Mouse (Mus musculus): ENCODE results near the gene Tmem245. TPM values are rescaled to one million over a fixed set of nuclear protein-coding genes. Genes with fewer than 3 reads are reported as not detected.

The Tmem245 gene
- polyA plus RNA-seq, 1 experiment from 2014 or later: 6.4 TPM

GRCm38 (mm10) chr4:56965586-56966179 lies 18.4 kb upstream of the Tmem245 start:
- TF ChIP-seq CTCF (IDR thresholded peaks at IDR 0.05; ENCODE audit: low read depth): no peak
- H3K27me3 ChIP-seq (ENCODE audit: insufficient read depth, low read length): no peaks in the 10 kb centered on the region
- H3K27ac ChIP-seq: no peak overlapping the region
- no peak overlapping the region for H3K4me3 ChIP-seq (replicated peaks; ENCODE audit: low read depth, low read length)
- no peaks in the 10 kb centered on the region for H3K4me1 ChIP-seq (replicated peaks; ENCODE audit: insufficient read depth, low read length)
- ATAC-seq (replicated peaks; ENCODE audit: low FRiP score, low read depth): no peak
- H3K9ac ChIP-seq (ENCODE audit: low read depth, low read length): no peak overlapping the region
- no peak overlapping the region for H3K4me2 ChIP-seq (ENCODE audit: low read length)
- H3K9me3 ChIP-seq (replicated peaks; ENCODE audit: low read length): no peaks in the 10 kb centered on the region
- no peaks in the 10 kb centered on the region for H3K36me3 ChIP-seq (ENCODE audit: insufficient read depth, low read length)
- no peak for DNase-seq (ENCODE audit: low spot score)
- 33% methylated on average over 7 of the region's 7 CpGs for WGBS

GRCm38 (mm10) chr4:56963687-56964086 lies 16.4 kb upstream of the Tmem245 start:
- DNase-seq (ENCODE audit: low spot score): no peak
- no peak for ATAC-seq (replicated peaks; ENCODE audit: low FRiP score, low read depth)

GRCm38 (mm10) chr4:56961320-56961925 lies 14.2 kb upstream of the Tmem245 start:
- DNase-seq (ENCODE audit: low spot score) (no peak), ATAC-seq (replicated peaks; ENCODE audit: low FRiP score, low read depth) (no peak)
- Histone ChIP-seq H3K4me2 (ENCODE audit: low read length) (no peak overlapping the region), H3K36me3 (ENCODE audit: insufficient read depth, low read length) (no peaks in the 10 kb centered on the region), H3K27me3 (ENCODE audit: insufficient read depth, low read length) (no peaks in the 10 kb centered on the region), H3K9me3 (replicated peaks; ENCODE audit: low read length) (no peaks in the 10 kb centered on the region), H3K4me3 (replicated peaks; ENCODE audit: low read depth, low read length) (no peak overlapping the region), H3K9ac (ENCODE audit: low read depth, low read length) (no peak overlapping the region), H3K4me1 (replicated peaks; ENCODE audit: insufficient read depth, low read length) (no peaks in the 10 kb centered on the region), H3K27ac (no peak overlapping the region)
- TF ChIP-seq CTCF (IDR thresholded peaks at IDR 0.05; ENCODE audit: low read depth): no peak
- 70% methylated on average over 12 of the region's 12 CpGs for WGBS

More at GRCm38 (mm10) chr4:56963687-56964086, 16.4 kb upstream of the Tmem245 start:
- no peak for TF ChIP-seq CTCF (IDR thresholded peaks at IDR 0.05; ENCODE audit: low read depth)
- 77% methylated on average over 6 of the region's 6 CpGs for WGBS
- Histone ChIP-seq H3K9me3 (replicated peaks; ENCODE audit: low read length) (no peaks in the 10 kb centered on the region), H3K4me1 (replicated peaks; ENCODE audit: insufficient read depth, low read length) (no peaks in the 10 kb centered on the region), H3K27me3 (ENCODE audit: insufficient read depth, low read length) (no peaks in the 10 kb centered on the region), H3K27ac (no peak overlapping the region), H3K36me3 (ENCODE audit: insufficient read depth, low read length) (no peaks in the 10 kb centered on the region), H3K4me3 (replicated peaks; ENCODE audit: low read depth, low read length) (no peak overlapping the region), H3K4me2 (ENCODE audit: low read length) (no peak overlapping the region), H3K9ac (ENCODE audit: low read depth, low read length) (no peak overlapping the region)

GRCm38 (mm10) chr4:56957518-56957917 lies 10.3 kb upstream of the Tmem245 start:
- Histone ChIP-seq H3K27me3 (ENCODE audit: insufficient read depth, low read length) (no peaks in the 10 kb centered on the region), H3K4me2 (ENCODE audit: low read length) (no peak overlapping the region), H3K9ac (ENCODE audit: low read depth, low read length) (no peak overlapping the region), H3K4me3 (replicated peaks; ENCODE audit: low read depth, low read length) (no peak overlapping the region), H3K9me3 (replicated peaks; ENCODE audit: low read length) (no peaks in the 10 kb centered on the region), H3K36me3 (ENCODE audit: insufficient read depth, low read length) (no peaks in the 10 kb centered on the region), H3K4me1 (replicated peaks; ENCODE audit: insufficient read depth, low read length) (no peaks in the 10 kb centered on the region), H3K27ac (no peak overlapping the region)
- WGBS: 47% methylated on average over 9 of the region's 9 CpGs
- no peak for ATAC-seq (replicated peaks; ENCODE audit: low FRiP score, low read depth)
- no peak for TF ChIP-seq CTCF (IDR thresholded peaks at IDR 0.05; ENCODE audit: low read depth)
- DNase-seq (ENCODE audit: low spot score): no peak

- H3K9ac ChIP-seq (ENCODE audit: low read depth, low read length): no peak overlapping the region
- no peaks in the 10 kb centered on the region for H3K9me3 ChIP-seq (replicated peaks; ENCODE audit: low read length)
- ATAC-seq (replicated peaks; ENCODE audit: low FRiP score, low read depth) (no peak), DNase-seq (ENCODE audit: low spot score) (no peak)
- no peak overlapping the region for H3K4me3 ChIP-seq (replicated peaks; ENCODE audit: low read depth, low read length)
- TF ChIP-seq CTCF (IDR thresholded peaks at IDR 0.05; ENCODE audit: low read depth): no peak
- H3K27ac ChIP-seq: no peak overlapping the region
- H3K4me2 ChIP-seq (ENCODE audit: low read length): no peak overlapping the region
- WGBS: 37% methylated on average over 5 of the region's 6 CpGs
- H3K4me1 ChIP-seq (replicated peaks; ENCODE audit: insufficient read depth, low read length): no peaks in the 10 kb centered on the region
- no peaks in the 10 kb centered on the region for H3K36me3 ChIP-seq (ENCODE audit: insufficient read depth, low read length)
- no peaks in the 10 kb centered on the region for H3K27me3 ChIP-seq (ENCODE audit: insufficient read depth, low read length)
Measured at GRCm38 (mm10) chr4:56953235-56953634, 6.0 kb upstream of the Tmem245 start.

GRCm38 (mm10) chr4:56951701-56952100 lies 4.5 kb upstream of the Tmem245 start:
- no peaks in the 10 kb centered on the region for H3K27me3 ChIP-seq (ENCODE audit: insufficient read depth, low read length)
- DNase-seq (ENCODE audit: low spot score): no peak
- H3K4me2 ChIP-seq (ENCODE audit: low read length): no peak overlapping the region
- no peaks in the 10 kb centered on the region for H3K9me3 ChIP-seq (replicated peaks; ENCODE audit: low read length)
- H3K9ac ChIP-seq (ENCODE audit: low read depth, low read length): no peak overlapping the region
- H3K27ac ChIP-seq: no peak overlapping the region
- no peak overlapping the region for H3K4me3 ChIP-seq (replicated peaks; ENCODE audit: low read depth, low read length)
- no peak for ATAC-seq (replicated peaks; ENCODE audit: low FRiP score, low read depth)
- H3K4me1 ChIP-seq (replicated peaks; ENCODE audit: insufficient read depth, low read length): no peaks in the 10 kb centered on the region
- WGBS: 91% methylated on average over 3 of the region's 3 CpGs
- no peak for TF ChIP-seq CTCF (IDR thresholded peaks at IDR 0.05; ENCODE audit: low read depth)
- no peaks in the 10 kb centered on the region for H3K36me3 ChIP-seq (ENCODE audit: insufficient read depth, low read length)
